Mouse (Mus musculus): ENCODE measurements at regions not wholly inside any gene's neighbourhood (a gene's known extent, or its start where the extent isn't known, plus 50 kb on each side); places are given as distances from the start of the nearest gene placed in this dataset.
A peak's percentile ranks its signal among the peaks of the same experiment; 100 is the strongest.

DNA sequence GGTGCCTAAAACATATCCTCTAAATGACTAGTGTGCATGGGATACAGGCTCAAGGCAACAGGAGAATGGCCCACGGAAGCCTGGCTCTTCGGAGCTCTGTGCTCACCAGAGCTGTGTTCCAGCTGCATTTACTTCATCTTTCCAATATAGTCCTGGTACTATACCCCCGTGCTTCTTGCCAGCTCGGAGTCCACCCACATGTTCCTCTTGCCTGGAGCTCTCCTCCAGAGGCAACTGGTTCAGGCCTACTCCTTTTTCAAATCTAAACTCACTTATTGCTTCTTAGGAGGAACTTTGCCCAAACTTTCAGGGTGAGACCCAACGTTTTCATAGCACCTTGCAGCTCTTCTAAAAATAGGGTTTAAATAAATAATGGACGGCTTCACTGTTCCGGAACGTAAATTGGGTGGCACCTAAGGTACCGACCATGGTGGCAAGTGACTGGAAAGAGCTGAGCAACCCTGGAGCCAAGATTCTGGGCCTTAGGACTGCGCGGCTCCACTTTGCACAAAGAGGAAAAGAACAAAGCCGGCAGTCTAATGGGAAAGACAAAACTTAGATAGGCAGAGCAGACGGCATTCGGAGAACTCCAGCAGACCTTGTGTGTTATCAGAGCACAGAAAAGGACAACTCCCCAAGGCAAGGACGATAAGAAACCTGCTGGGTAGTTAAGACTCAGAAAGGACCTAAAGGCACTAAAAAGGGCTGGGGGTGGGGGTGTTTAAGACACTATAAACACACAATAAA is 86.6 kb upstream of the Hmcn1 start:
- H3K36me3 ChIP-seq: no peaks in the 10 kb centered on the region
- peak overlapping the region; percentile 55; the same call in 1 of the 2 replicates for H3K27ac ChIP-seq (replicated peaks)
- no peaks in the 10 kb centered on the region for H3K27me3 ChIP-seq (ENCODE audit: low read depth, poor library complexity, severe bottlenecking)
- H3K9me3 ChIP-seq (replicated peaks): no peaks in the 10 kb centered on the region
- DNase-seq (ENCODE audit: low spot score): no peak
- WGBS: 85% methylated on average over 15 of the region's 15 CpGs
- H3K4me1 ChIP-seq: no peaks in the 10 kb centered on the region
- no peak overlapping the region for H3K4me3 ChIP-seq

GRCm38 (mm10) chr1:151080510-151080980 is 87.3 kb upstream of the Hmcn1 start:
- WGBS: 81% methylated on average over 9 of the region's 9 CpGs
- Histone ChIP-seq H3K36me3 (no peaks in the 10 kb centered on the region), H3K4me1 (no peaks in the 10 kb centered on the region), H3K4me3 (no peak overlapping the region), H3K27ac (replicated peaks) (0 out of 2 replicates have a peak overlapping the region, but pooled peaks have one; percentile 61), H3K9me3 (replicated peaks) (no peaks in the 10 kb centered on the region), H3K27me3 (ENCODE audit: low read depth, poor library complexity, severe bottlenecking) (no peaks in the 10 kb centered on the region)
- DNase-seq (ENCODE audit: low spot score): no peak

- 86% methylated on average over 5 of the region's 5 CpGs for WGBS
- H3K36me3 ChIP-seq: no peaks in the 10 kb centered on the region
- H3K27me3 ChIP-seq (ENCODE audit: low read depth, poor library complexity, severe bottlenecking): no peaks in the 10 kb centered on the region
These were observed 89.3 kb upstream of the Hmcn1 start for GRCm38 (mm10) chr1:151082510-151083033.

DNA sequence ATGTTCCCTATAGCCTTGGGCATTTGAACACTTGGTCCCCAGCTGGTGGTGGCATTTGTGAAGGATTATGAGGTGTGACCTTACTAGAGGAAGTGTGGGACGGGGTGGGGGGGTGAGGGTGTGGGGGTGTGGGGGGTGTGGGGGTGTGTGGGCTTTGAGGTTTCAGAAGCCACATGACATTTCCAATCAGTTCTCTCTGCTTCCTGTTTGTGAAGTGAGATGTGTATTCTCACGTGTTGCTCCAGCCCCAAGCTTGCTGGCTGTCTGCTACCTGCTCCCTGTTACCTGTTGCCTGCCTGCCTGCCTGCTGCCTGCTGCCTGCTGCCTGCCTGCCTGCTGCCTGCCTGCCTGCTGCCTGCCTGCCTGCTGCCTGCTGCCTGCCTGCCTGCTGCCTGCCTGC is 90.6 kb upstream of the Hmcn1 start:
- Histone ChIP-seq H3K4me3 (no peak overlapping the region), H3K36me3 (no peaks in the 10 kb centered on the region), H3K9me3 (replicated peaks) (no peaks in the 10 kb centered on the region), H3K27me3 (ENCODE audit: low read depth, poor library complexity, severe bottlenecking) (no peaks in the 10 kb centered on the region), H3K27ac (replicated peaks) (no peak overlapping the region), H3K4me1 (peaks cover 15% of the 10 kb centered on the region)
- WGBS: 74% methylated on average over 2 of the region's 2 CpGs
- DNase-seq (ENCODE audit: low spot score): no peak

More at GRCm38 (mm10) chr1:151082510-151083033, 89.3 kb upstream of the Hmcn1 start:
- Histone ChIP-seq H3K4me1 (peaks cover 13% of the 10 kb centered on the region), H3K9me3 (replicated peaks) (no peaks in the 10 kb centered on the region), H3K27ac (replicated peaks) (no peak overlapping the region), H3K4me3 (no peak overlapping the region)
- DNase-seq (ENCODE audit: low spot score): no peak

DNA sequence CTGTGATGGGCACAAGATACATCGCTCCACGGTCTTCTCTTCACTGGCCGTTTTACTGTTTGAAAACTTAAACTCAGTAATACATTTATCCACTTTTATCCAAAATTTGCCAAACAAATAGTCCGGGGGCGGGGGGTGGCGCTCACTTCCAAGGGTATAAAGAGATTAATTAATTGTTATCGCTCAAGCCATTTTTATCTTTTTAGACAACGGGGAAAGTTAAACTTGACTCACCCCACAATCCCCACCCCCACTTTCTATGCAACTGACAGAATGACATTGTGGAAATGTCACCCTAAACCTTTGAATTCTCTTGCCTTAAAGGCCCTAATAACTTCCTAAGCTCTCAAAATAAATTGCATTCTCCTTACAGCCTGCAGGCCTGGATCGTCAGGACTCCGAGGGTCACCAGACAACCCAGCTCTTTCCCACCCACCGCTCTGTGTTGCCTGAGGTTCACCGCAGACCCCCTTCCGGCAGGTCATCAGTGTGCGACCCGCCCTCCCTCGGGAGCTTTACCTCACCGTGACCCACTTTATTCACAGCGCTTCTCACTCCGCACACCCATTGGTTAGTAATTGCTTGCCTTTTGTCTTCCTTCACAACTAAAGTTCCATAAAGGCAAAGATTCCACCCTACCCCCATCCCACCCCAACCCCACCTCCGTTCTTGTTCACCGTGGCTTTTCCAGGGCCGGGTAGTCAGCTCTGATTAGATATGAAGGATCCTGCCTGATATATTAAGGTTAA is 93.0 kb upstream of the Hmcn1 start:
- Histone ChIP-seq H3K27me3 (ENCODE audit: low read depth, poor library complexity, severe bottlenecking) (no peaks in the 10 kb centered on the region), H3K27ac (replicated peaks) (no peak overlapping the region), H3K9me3 (replicated peaks) (no peaks in the 10 kb centered on the region), H3K36me3 (no peaks in the 10 kb centered on the region), H3K4me1 (peaks cover 15% of the 10 kb centered on the region), H3K4me3 (no peak overlapping the region)
- WGBS: 73% methylated on average over 22 of the region's 22 CpGs
- no peak for DNase-seq (ENCODE audit: low spot score)

- Histone ChIP-seq H3K4me3 (no peak overlapping the region), H3K4me1 (peaks cover 15% of the 10 kb centered on the region), H3K27me3 (ENCODE audit: low read depth, poor library complexity, severe bottlenecking) (no peaks in the 10 kb centered on the region), H3K9me3 (replicated peaks) (no peaks in the 10 kb centered on the region), H3K36me3 (no peaks in the 10 kb centered on the region), H3K27ac (replicated peaks) (peak overlapping the region; percentile 52; the same call in 1 of the 2 replicates)
- no peak for DNase-seq (ENCODE audit: low spot score)
- 66% methylated on average over 8 of the region's 8 CpGs for WGBS
These were observed 94.0 kb upstream of the Hmcn1 start for GRCm38 (mm10) chr1:151087151-151087660.

DNA sequence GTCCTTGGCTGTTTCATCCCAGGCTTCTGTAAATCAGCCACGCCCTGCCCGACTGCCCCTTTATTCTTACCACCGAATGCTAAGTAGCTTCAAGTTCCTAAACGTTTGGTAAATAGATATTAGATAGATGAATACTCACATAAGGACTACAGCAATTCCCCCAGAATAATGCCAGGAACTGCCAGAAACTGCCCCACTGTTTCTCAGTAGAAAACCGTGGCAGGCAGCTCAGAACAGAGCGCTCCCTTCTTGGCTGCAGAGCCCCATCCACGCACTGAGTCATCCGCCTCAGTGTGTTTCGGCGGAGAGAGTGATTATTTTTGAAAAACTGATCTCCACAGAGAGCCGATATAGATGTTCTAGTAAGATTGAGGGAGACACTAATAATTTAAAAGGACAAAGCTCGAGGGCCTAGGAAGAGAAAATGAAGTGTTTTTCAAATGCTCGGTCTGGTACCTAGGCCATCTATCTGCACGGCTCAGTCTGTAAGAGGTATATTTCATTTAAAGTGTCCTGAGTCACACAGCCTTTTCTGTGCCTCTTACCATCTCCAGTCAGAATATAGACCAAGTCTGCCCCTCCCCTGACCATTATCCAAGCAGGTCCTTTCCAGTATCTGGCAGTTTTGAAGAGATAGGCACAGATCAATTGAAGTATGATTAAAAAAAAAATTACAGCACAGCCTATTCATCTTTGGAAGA is 94.4 kb upstream of the Gm47985 start:
- DNase-seq (ENCODE audit: low spot score): no peak
- no peak overlapping the region for H3K4me3 ChIP-seq
- H3K36me3 ChIP-seq: no peaks in the 10 kb centered on the region
- peaks cover 15% of the 10 kb centered on the region for H3K4me1 ChIP-seq
- WGBS: 87% methylated on average over 14 of the region's 14 CpGs
- H3K9me3 ChIP-seq (replicated peaks): no peaks in the 10 kb centered on the region
- H3K27ac ChIP-seq (replicated peaks): peak overlapping the region; percentile 52; the same call in 1 of the 2 replicates
- H3K27me3 ChIP-seq (ENCODE audit: low read depth, poor library complexity, severe bottlenecking): no peaks in the 10 kb centered on the region

GRCm38 (mm10) chr1:151088535-151089125 is 93.7 kb upstream of the Gm47985 start:
- H3K4me3 ChIP-seq: no peak overlapping the region
- no peaks in the 10 kb centered on the region for H3K27me3 ChIP-seq (ENCODE audit: low read depth, poor library complexity, severe bottlenecking)
- no peak for DNase-seq (ENCODE audit: low spot score)
- 83% methylated on average over 11 of the region's 11 CpGs for WGBS
- no peaks in the 10 kb centered on the region for H3K36me3 ChIP-seq
- H3K9me3 ChIP-seq (replicated peaks): no peaks in the 10 kb centered on the region
- H3K27ac ChIP-seq (replicated peaks): no peak overlapping the region
- peaks cover 15% of the 10 kb centered on the region for H3K4me1 ChIP-seq

DNA sequence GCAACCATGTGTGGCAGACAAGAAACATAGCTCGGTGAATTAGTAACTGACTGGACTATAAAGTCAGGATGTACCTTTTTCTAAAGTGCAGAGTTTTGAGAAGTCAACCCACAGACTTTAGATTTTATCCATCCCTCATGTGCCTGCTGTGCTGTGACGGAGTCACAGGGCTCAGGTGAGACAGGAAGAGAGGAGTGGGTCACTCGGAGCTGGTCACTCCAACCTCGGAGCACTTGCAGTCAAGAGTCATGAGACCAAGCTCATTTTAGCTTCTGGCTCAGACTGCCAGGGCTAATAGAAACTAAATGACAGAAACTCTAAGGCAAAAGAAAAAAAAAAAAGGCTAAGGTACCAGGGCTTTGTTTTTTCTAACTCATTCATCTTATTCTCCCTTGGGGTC is 90.3 kb upstream of the Gm47985 start:
- WGBS: 71% methylated on average over 4 of the region's 4 CpGs
- Histone ChIP-seq H3K4me3 (no peak overlapping the region), H3K36me3 (no peaks in the 10 kb centered on the region), H3K9me3 (replicated peaks) (no peaks in the 10 kb centered on the region), H3K4me1 (peaks cover 15% of the 10 kb centered on the region), H3K27ac (replicated peaks) (no peak overlapping the region), H3K27me3 (ENCODE audit: low read depth, poor library complexity, severe bottlenecking) (no peaks in the 10 kb centered on the region)
- no peak for DNase-seq (ENCODE audit: low spot score)

DNA sequence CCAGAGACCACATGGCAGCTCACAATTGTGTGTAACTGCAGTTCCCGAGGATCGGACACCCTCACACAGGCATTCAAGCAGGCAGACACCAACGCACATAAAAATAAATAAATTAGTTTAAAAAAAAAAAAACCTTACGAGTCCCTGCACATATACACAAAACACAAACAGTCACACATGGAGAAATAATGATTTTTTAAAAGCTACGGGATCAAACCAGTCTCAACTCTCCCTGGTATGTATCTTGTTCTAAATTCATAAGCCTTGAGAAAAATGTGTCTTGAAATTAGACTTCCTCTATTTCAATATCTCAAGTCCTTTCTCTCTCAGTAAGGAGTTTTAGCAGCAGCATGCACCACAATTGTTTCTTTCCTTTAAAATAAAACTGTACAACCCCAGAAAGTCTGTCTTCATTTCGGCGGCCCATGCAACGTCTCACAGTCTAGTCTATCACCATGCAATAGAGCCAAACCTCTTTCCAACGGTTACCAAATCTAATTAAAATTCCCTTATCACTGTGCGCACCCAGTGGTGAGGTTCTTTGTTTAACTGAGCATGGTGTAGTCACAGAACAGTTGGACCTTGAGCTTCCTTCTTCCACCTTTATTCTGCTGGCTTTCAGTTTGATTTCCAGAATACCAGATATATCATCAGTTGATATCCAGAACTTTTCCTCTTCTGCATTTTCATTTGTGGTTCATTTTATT is 86.8 kb upstream of the Gm47985 start:
- Histone ChIP-seq H3K27ac (replicated peaks) (peak overlapping the region; percentile 64), H3K36me3 (no peaks in the 10 kb centered on the region), H3K4me3 (no peak overlapping the region), H3K9me3 (replicated peaks) (no peaks in the 10 kb centered on the region), H3K27me3 (ENCODE audit: low read depth, poor library complexity, severe bottlenecking) (no peaks in the 10 kb centered on the region), H3K4me1 (peaks cover 10% of the 10 kb centered on the region)
- DNase-seq (ENCODE audit: low spot score): no peak
- WGBS: 78% methylated on average over 10 of the region's 10 CpGs

GRCm38 (mm10) chr1:151096079-151096478 is 86.3 kb upstream of the Gm47985 start:
- H3K36me3 ChIP-seq: no peaks in the 10 kb centered on the region
- no peaks in the 10 kb centered on the region for H3K27me3 ChIP-seq (ENCODE audit: low read depth, poor library complexity, severe bottlenecking)
- WGBS: 53% methylated on average over 9 of the region's 9 CpGs
- DNase-seq (ENCODE audit: low spot score): peak; percentile 46
- no peak overlapping the region for H3K4me3 ChIP-seq
- peak overlapping the region; percentile 64 for H3K27ac ChIP-seq (replicated peaks)
- no peaks in the 10 kb centered on the region for H3K9me3 ChIP-seq (replicated peaks)
- peaks cover 10% of the 10 kb centered on the region for H3K4me1 ChIP-seq
